Mouse (Mus musculus) erythroblast, embryonic 14.5 days (primary cell): ENCODE measurements around the gene Spink8. TPM values are rescaled to one million over a fixed set of nuclear protein-coding genes. Genes with fewer than 3 reads are reported as not detected.
"Not testable (repeated sequence)": the region's sequence is repeated elsewhere in the genome, so short reads cannot be mapped to it uniquely, and the experiment has no call there.

ENCODE experiments used
- H3K27me3 ChIP-seq: 2 replicates; pipeline ENCODE4 v1.6.1; 2012; ENCODE audit warnings: inconsistent platforms; ENCODE audit not compliant: control insufficient read depth
- H3K36me3 ChIP-seq: 2 replicates; pipeline ENCODE4 v1.6.1; 2012; ENCODE audit warnings: mild to moderate bottlenecking, inconsistent platforms; ENCODE audit not compliant: control insufficient read depth
- H3K4me1 ChIP-seq: 2 replicates; pipeline ENCODE4 v1.6.1; 2012; ENCODE audit warnings: inconsistent platforms; ENCODE audit not compliant: control insufficient read depth
- H3K4me3 ChIP-seq: replicated peaks from 2 replicates; pipeline ENCODE3; 2012; ENCODE audit warnings: moderate library complexity, mild to moderate bottlenecking, inconsistent platforms
- H3K9me3 ChIP-seq: 2 replicates; pipeline ENCODE4 v1.6.1; 2012; ENCODE audit warnings: low read length, inconsistent platforms, mixed read lengths; ENCODE audit not compliant: control insufficient read depth
- GATA1 ChIP-seq: IDR thresholded peaks from 2 replicates; pipeline ENCODE4 v1.6.1; 2012; ENCODE audit warnings: low read length, inconsistent platforms, mixed read lengths
- TAL1 ChIP-seq: IDR thresholded peaks from 3 replicates; pipeline ENCODE4 v1.6.1; 2012; ENCODE audit warnings: low read length, inconsistent platforms, mixed read lengths
- polyA plus RNA-seq: library from polyadenylated mRNA; stranded (reverse); fragments of >175 nt; gene quantifications from 2 replicates; pipeline ENCODE4 v1.2.3, GENCODE M21; 2012

Gene Spink8
- polyA plus RNA-seq: not detected in 2 replicates

GRCm38 (mm10) chr9:109811980-109812379 lies at the start of gene Spink8:
Gene Spink8 (plus strand): TSS chr9:109812280.
- Histone ChIP-seq H3K27me3 (no peaks in the 10 kb centered on the region), H3K36me3 (no peaks in the 10 kb centered on the region), H3K4me3 (no peak within 1 kb of the TSS), H3K4me1 (no peaks in the 10 kb centered on the region), H3K9me3 (no peaks in the 10 kb centered on the region)
- TF ChIP-seq GATA1 (no peak), TAL1 (no peak)

GRCm38 (mm10) chr9:109766841-109767240 lies 45.2 kb upstream of the Spink8 start:
- H3K9me3 ChIP-seq, H3K36me3 ChIP-seq, H3K4me3 ChIP-seq, H3K27me3 ChIP-seq, H3K4me1 ChIP-seq: not testable (repeated sequence)

- not testable (repeated sequence) for H3K4me1 ChIP-seq, H3K9me3 ChIP-seq, H3K36me3 ChIP-seq, H3K4me3 ChIP-seq, H3K27me3 ChIP-seq
Measured at GRCm38 (mm10) chr9:109790570-109790969, 21.5 kb upstream of the Spink8 start, which contains the start of gene Fbxw27. Gene Fbxw27 (minus strand): TSS chr9:109790670.

- TF ChIP-seq TAL1 (no peak), GATA1 (no peak)
- H3K36me3 ChIP-seq: no peaks in the 10 kb centered on the region
- H3K4me3 ChIP-seq: no peak overlapping the region
- no peaks in the 10 kb centered on the region for H3K9me3 ChIP-seq
- H3K27me3 ChIP-seq: no peaks in the 10 kb centered on the region
- no peaks in the 10 kb centered on the region for H3K4me1 ChIP-seq
Measured at GRCm38 (mm10) chr9:109795221-109795620, 16.9 kb upstream of the Spink8 start.

GRCm38 (mm10) chr9:109795811-109796210 lies 16.3 kb upstream of the Spink8 start:
- H3K36me3 ChIP-seq: no peaks in the 10 kb centered on the region
- no peaks in the 10 kb centered on the region for H3K9me3 ChIP-seq
- H3K4me3 ChIP-seq: no peak overlapping the region
- H3K4me1 ChIP-seq: no peaks in the 10 kb centered on the region
- no peaks in the 10 kb centered on the region for H3K27me3 ChIP-seq
- TF ChIP-seq TAL1: no peak
- TF ChIP-seq GATA1: no peak

- Histone ChIP-seq H3K4me1 (no peaks in the 10 kb centered on the region), H3K27me3 (no peaks in the 10 kb centered on the region), H3K4me3 (no peak overlapping the region), H3K9me3 (no peaks in the 10 kb centered on the region), H3K36me3 (no peaks in the 10 kb centered on the region)
- no peak for TF ChIP-seq GATA1
- no peak for TF ChIP-seq TAL1
Measured at GRCm38 (mm10) chr9:109798051-109798450, 14.0 kb upstream of the Spink8 start.

- not testable (repeated sequence) for H3K9me3 ChIP-seq, H3K4me1 ChIP-seq, H3K36me3 ChIP-seq, H3K27me3 ChIP-seq, H3K4me3 ChIP-seq
Measured at GRCm38 (mm10) chr9:109805596-109805995, 6.5 kb upstream of the Spink8 start.

GRCm38 (mm10) chr9:109806260-109806659 lies 5.8 kb upstream of the Spink8 start:
- H3K4me3 ChIP-seq: no peak overlapping the region
- no peaks in the 10 kb centered on the region for H3K27me3 ChIP-seq
- no peaks in the 10 kb centered on the region for H3K36me3 ChIP-seq
- peaks cover 2% of the 10 kb centered on the region; the same call in 1 of the 2 replicates for H3K9me3 ChIP-seq
- no peaks in the 10 kb centered on the region for H3K4me1 ChIP-seq
- TF ChIP-seq TAL1: no peak
- no peak for TF ChIP-seq GATA1

GRCm38 (mm10) chr9:109806695-109807293 lies 5.3 kb upstream of the Spink8 start:
- H3K9me3 ChIP-seq: peaks cover 2% of the 10 kb centered on the region; the same call in 1 of the 2 replicates
- H3K27me3 ChIP-seq: no peaks in the 10 kb centered on the region
- H3K36me3 ChIP-seq: no peaks in the 10 kb centered on the region
- no peak overlapping the region for H3K4me3 ChIP-seq
- no peaks in the 10 kb centered on the region for H3K4me1 ChIP-seq
- no peak for TF ChIP-seq TAL1
- TF ChIP-seq GATA1: no peak

GRCm38 (mm10) chr9:109807898-109808297 lies 4.2 kb upstream of the Spink8 start:
- Histone ChIP-seq H3K4me1 (no peaks in the 10 kb centered on the region), H3K27me3 (no peaks in the 10 kb centered on the region), H3K36me3 (no peaks in the 10 kb centered on the region), H3K9me3 (peaks cover 2% of the 10 kb centered on the region; the same call in 1 of the 2 replicates), H3K4me3 (no peak overlapping the region)
- TF ChIP-seq GATA1 (no peak), TAL1 (no peak)
